Mouse (Mus musculus) activated CD4-positive, CD25-positive, alpha-beta regulatory T cell, adult 4 months (primary cell): Measurements from ENCODE around the gene Atg7. TPM values are rescaled to one million over a fixed set of nuclear protein-coding genes. Genes with fewer than 3 reads are reported as not detected.

Experiments used
- ATAC-seq: one replicate; pipeline ENCODE4 v1.8.0; 2017
- polyA plus RNA-seq, 2 experiments: library from polyadenylated mRNA; unstranded; fragments of 100-300 nt; shearing (Covaris generic); gene quantifications; one replicate each; pipeline ENCODE4 v1.2.1; 2017

The Atg7 gene
- polyA plus RNA-seq, 2 experiments from 2014 or later, result 22.7 to 23.3 TPM

DNA sequence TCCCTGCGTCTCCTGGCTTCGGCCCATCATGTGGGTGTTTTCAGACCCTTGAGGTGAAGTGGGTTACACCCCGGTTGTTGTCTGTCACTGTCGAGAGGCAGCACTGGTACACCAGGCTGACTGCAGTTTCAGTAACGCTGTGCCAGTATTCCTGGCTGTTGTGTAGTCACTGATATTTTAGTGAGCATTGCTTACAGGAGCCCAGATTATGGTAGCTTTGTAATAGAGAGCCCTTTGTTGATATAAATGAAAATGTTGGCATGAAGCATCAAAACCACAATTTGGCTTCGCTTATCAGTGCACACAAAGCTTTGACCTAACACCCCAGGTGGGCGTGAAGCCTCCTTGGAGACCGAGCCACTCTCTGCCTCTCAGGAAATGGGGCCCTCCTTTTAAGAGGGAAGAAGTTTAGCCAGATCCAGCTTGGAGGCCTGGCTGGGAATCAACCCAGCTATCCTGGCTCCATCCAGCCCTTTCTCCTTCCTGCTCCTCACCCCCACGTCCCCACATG, 177.1 kb downstream of the Atg7 start:
- ATAC-seq, result no peak

DNA sequence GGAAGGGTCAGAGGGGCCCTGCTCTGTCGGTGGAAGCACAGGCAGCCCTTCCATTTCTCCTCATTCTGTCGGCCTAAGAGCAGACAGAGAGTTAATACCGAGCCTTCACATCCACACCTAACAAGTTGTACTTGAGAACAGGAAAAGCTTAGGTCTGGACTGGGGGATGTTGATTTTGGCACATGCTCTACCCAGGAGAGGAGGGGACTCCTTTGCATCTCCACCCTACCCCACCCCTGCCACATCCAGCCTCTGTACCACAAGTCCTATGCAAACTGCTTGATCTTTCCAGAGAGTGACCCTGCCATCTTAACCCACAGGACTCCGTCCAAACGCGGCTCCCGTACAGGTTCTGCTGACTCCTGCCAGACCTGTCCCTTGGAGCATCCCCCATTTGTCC, 178.7 kb downstream of the Atg7 start:
- ATAC-seq, result no peak

DNA sequence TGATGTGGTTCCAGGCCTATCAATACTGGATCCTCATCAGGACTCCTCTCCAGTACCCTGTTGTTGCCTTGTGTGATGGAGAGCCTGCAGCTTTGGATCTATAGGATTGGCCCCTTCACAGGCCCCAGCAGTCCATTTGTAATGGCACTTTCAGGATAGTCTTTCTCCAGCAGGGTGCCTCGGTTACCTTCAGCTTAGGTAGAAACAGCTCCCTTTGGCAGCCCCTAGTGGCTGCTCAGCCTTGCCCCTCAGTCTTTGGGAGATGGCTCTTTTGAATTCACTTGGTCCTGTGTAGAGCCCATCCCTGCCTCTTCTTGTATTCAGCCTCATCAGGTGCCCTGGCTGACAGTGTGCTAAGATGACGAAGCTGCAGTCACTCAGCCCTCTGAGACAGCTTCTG, 184.0 kb downstream of the Atg7 start:
- ATAC-seq, result no peak

DNA sequence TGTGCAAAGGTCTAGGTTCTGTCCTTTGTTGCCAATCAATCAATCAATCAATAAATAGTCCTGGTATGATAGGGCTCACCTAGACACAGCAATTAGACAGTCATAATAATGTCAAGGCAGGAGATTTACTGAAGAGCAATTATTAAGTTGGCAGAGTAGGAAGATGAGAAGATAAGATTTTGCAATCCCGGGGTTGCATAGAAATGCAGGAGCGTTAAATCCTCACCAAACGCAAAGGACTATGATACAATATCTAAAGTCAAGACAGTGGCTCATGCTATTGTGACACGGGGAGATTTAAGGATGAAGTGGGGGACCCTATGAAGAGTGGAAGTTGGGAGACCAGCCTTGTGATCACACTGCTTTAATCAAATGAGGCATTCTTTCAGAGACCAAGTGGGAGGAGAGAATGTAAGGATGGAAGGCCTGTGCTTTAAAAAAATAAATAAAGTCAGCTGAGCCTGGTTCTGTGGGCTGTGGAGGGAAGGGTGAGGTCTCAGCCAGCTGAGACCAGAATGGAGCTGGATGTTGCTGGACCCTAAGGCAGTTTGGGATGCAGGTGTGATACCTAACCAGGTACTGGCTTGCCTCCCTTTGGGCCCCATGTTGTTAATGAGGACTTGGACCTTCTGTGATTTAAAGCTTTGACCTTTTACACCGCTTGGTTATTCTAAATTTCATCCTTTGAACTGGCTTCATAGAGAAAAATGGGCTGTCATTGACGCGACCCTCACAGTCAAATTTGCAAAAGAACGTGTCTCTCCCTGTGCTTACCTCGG, 187.0 kb downstream of the Atg7 start:
- no peak for ATAC-seq

DNA sequence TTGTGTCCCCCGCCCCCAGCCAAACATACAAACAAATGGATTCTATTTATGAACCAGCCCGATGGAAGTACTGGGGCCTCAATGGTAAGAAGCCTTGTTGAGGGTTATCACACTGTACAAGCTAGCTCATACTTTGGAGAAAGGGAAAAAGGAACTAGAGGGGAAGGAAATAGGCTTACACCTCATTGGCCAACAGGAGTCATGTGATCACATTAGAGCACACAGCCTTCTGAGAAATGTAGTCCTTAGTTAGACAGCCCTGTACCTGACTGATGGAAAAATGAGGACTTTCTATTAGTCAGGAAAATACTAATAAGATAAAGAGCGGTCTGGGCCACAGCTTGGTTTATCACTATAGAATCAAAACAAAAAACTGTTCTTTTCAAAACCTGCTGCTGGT, 188.9 kb downstream of the Atg7 start:
- ATAC-seq, result no peak

DNA sequence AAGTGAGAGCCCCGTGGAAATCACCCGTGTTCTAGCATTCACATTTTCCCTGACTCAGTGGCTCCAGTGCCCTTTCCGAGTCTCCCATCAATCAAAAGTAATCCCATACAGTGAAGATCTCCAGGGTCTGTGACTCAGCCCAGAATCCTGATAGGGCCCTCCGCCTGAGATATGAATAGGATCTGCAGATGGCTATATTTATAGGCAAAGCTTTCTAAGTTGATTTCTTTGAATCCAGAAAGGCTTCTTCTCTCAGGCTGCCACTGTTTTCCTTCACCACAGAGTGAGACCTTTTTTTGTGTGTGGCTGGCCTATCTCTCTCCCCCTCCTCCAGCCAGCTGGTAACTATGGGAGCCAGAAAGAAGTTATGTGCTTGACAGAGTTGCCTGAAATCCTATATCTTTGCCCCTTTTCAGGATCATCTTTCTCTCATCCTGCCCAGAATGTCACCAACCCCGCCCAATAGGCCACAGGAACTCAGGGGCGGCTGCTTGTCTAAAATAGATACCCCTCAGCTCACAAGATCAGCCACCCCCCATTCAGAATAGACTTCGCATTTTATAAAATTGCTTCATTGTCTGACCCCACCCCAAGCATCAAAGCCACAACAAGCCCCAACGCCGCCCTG, 190.3 kb downstream of the Atg7 start:
- no peak for ATAC-seq

DNA sequence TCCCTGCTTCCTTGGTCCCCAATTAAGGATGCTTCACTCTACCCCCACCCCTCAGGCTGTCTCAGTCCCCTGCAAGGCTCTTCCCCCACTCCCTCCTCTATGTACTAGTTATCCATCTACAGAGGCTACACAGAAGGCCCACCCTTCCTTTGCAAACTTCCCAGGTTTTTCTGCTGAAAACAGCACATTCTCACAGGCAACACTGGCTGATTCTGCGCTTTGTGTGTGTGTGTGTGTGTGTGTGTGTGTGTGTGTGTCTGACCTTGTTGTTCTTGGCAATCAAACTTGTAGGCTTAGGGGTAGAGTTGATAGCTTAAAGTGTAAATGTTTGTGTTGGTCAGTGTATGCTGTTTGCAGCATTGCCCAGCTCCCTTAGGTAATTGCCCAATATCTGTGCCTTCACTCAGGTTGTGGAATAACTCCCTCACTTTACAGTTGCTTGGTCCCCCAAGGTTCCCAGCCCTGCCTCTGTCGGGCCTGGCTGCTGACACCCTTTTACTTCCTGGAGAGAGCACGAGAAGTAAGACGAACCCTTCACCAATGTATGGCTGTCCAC, 191.0 kb downstream of the Atg7 start:
- ATAC-seq, result no peak

DNA sequence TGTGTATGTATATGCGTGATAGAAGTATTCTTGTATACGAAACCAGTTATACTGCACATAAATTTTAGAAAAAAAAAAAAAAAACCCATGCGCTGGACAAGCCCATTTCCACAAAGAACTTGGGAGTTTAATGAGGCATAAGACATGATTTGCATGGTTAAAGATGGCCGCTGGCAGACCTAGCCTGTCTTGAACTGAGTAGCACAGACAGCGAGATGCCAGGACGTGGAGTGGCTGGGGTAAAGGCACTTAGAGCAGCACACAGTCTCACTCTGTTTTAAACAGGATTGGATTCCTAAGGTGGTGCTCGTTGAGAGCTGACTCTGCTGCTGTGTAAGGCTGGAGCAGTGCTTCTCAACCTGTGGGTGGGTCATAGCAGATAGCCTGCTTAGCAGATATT, 192.4 kb downstream of the Atg7 start:
- no peak for ATAC-seq

DNA sequence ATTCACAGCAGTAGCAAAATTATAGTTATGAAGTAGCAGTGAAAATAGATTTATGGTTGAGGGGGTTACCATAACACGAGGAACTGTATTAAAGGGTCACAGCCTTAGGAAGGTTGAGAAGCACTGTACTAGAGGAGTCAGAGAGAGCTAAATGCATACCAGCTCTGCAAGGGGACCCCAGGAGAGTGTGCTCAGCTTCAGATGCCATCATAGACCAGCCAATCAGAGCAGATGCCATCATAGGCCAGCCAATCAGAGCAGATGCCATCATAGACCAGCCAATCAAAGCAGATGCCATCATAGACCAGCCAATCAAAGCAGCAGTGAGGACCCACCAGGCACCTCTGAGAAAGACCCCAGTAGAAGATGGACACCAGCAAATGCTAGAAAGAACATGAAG, 192.9 kb downstream of the Atg7 start:
- no peak for ATAC-seq

DNA sequence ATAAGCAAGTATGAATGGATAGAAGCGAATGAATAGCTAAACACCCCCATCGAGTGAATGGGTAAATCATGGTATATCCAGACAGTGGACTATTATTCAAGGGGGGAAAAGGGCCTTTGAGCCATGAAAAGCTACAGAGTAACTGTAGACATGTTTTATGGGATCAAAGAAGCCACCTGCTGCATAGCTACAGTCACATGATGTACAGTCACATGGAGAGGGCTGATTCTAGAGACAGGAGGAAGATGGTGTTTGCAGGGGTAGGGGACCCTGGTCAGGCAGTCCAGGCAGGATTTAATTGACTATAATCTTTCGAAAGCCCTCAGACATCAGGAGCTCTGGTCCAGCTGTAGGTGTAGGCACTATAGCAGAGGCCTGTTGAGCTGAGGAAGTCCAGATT, 193.5 kb downstream of the Atg7 start:
- no peak for ATAC-seq

DNA sequence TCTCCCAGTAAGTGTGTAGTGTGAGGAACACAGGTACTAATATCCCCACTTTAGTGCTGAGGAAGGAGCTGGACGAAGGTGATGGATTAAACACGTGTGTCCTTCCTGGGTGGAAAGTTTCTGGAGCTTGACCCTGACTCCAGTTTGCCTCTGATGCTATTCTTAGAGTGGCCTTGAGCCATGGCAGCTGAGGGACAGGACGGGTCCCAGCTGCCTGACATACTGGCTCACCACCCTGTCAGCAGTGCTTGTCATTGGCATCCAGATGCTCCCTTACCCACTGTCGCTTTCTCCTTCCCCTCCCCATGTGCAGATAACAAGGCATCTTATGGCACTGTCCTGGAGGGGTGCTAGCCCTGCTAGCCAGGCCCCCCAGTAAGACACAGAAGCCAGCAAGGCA, 196.0 kb downstream of the Atg7 start:
- no peak for ATAC-seq

DNA sequence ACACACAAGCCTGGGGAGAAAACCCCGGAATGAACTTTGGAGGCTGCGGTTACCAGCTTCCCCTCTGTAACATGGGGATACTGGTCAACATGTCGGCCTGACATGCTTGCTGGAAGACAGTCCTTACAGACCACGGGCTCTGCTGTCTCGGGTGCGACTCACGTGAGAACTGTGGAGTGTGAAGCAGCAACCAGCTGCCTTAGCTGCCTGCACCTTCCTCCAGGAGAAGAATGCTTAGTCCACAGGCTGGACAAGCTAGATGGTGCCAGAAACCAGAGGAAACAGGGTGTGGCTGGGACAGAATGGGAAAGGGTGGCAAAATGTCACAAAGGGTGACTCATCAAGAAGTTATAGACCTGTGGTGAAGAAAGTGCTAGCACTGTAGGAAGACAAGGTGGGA, 197.1 kb downstream of the Atg7 start:
- no peak for ATAC-seq

DNA sequence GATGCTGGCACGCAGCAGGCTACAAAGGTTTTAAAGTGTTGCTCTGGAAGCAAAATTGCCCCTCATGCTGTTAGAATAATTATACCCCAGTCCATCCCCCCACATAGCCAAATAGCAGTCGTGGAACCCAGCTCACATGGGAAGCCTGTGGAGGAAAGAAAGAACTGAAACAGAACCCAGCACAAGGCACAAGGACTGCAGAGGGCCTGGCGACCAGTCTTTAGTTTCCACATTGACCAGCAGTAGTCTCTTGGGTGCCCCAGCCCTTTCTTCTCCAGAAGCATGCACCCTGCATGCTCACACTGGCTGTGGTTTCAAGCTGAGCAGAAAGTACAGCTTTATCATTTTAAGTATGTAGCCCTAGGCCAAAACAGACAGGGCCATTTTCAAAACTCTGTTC, 199.2 kb downstream of the Atg7 start:
- no peak for ATAC-seq

DNA sequence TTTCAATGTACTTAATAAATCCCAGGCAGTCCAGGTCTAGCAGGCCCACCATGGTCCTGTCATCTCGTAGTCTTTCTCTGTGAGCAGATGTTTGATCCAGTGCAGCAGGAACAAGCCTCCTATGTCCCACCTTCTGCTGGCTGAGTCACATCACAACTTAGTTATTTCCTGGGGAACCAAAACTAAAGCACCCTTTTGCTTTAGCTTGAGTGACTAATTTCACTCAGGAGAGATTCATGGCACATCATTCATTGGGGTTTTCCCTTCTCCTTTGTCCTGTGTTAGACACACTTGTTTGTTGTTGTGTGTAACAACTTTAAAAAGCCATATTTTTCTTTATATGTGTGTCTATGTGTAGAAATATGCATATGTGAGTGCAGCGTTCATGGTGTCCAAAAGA, 200.0 kb downstream of the Atg7 start:
- ATAC-seq, result no peak

DNA sequence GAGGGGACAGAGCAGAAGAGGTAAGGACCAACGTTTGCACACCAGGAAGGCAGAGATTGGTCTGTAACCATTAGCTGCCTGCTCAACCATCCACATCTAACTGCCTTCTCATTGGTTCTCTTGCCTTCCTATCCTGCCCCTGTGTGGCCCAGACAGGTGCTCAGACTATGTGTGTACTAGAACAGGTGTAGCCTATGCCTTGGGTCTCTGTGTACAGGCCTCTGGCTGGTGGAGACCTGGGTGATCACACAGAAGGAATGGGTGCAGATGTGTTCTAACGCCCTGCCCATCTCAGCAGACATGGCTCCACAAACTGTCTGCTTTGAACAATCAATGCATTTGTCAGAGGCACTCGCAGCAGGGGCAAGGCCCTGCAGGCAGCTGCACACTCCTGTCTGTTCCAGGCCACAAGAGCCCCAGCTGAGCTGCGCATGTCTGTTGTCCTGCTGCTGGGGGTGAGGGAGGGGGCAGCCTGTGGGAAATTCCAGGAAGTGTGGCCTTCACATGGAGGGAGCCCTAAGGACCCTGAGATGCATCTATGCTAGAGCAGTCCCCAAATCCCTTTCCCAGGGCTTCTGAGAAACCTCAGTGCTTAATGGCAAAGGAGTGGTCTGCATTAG, 203.4 kb downstream of the Atg7 start:
- ATAC-seq, result no peak

DNA sequence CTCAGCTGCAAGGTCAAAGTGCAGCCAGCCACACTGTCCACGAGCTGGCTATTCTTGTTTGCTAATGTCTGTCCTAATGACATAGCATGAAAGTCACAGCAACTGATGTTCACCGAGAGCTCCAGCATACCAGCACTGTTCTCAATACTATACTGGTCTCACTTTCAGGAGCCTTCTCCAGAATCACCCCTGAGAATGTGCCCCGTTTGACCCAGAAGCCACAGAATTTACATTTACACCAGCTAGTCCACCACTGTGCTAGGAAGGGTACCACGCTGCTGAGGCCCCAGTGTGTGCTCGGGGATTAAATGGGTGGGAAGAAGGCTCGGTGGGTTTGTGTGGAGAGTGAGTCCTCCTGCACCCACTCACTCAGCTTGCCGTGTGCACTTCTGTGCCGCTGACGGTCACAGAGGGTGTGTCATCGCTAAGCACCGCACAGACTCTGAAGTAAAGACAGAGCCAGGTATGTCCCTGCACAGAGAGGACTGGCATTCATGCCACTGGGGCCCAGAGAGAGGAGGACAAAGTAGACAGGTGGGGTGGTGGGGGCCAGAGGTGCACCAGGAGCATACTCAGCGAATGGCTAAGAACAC, 204.8 kb downstream of the Atg7 start:
- no peak for ATAC-seq

DNA sequence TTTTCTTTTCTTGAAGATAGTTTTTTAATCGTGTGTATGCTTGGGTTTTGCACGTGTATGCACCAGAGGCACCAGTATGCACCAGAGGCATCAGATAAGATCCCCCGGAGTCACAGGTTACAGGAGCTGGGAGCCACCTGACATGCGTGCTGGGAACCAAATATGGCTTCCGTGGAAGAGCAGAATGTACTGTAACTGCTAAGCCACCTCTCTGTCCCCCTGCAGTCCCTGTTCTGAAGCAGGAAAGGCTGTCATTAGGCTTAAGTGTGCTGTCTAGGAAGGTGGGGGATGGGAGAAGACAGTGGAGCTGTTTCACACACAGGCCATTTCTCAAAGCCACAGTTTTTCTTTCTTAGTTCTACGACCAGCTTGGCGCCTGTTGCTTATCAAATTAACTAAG, 205.9 kb downstream of the Atg7 start:
- no peak for ATAC-seq

DNA sequence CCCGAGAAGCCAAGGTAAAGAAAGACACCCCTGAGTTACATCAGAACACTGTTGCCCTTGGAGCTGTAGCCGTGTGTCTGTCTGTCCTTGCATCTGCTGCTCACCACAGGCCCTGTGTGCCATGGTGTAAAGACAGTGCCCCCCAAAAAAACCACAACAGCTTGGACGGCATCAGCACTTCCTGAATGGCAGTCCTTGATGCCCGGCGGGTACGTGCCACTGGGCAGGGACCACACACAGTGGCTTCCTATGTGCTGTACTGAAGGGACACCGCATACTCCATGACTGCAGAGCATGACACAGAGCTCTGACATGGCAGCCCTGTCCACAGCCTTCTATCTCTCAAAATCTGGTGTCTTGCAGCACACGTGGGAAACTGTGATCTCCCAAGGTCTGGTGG, 206.9 kb downstream of the Atg7 start:
- no peak for ATAC-seq

DNA sequence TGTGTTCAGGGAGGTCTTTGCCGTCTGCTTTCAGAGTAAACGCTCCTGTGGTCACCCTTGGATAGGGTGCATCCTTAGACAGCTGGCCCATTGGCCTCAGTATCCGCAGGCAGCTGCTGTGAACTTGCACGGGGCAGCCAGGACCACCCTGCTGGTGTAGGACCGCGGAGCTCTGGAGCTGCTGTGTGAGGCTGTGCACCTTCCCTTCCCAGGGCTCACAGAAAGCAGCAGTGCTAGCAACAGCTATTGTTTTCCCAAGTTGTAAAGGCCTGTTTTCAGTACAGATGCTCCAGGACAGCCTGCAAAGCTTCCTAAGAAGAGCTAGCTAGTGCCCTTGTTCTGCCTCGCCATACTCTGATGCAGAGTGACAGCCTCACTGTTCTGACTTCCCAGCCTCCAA, 208.8 kb downstream of the Atg7 start:
- ATAC-seq, result no peak

DNA sequence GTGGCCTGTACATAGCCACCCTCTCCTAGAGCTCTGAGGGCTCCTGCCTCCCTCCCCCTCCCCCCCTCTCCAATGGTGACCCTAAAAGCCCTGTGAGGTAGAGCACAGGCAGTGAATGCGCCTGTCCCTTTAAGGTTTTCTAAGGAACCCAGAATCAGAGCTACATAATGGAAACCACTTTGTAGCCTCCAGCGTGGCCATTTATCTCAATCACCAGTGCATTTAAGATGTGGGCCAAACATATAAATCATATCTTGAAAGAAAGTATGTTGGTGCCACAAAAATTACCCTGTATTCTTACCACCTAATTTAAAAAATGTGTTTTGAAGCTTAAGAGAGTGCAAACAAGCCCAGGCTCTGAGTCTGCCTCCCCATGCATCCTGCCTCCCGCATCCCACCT, 209.8 kb downstream of the Atg7 start:
- ATAC-seq, result no peak

DNA sequence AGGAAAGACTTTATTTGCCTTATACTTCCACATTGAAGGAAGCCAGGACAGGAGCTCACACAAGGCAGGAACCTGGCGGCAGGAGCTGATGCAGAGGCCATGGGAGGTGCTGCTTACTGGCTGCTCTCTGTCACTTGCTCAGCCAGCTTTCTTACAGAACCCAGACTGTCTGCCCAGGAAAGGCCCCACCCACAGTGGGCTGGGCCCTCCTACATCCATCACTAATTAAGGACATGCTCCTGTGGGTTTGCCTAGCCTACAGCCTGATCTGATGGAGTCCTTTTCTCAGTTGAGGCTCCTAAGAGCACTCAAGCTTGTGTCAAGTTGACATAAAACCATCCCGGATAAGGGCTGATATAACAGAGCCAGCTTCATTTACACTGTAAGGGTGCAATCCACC, 211.5 kb downstream of the Atg7 start:
- ATAC-seq, result no peak

DNA sequence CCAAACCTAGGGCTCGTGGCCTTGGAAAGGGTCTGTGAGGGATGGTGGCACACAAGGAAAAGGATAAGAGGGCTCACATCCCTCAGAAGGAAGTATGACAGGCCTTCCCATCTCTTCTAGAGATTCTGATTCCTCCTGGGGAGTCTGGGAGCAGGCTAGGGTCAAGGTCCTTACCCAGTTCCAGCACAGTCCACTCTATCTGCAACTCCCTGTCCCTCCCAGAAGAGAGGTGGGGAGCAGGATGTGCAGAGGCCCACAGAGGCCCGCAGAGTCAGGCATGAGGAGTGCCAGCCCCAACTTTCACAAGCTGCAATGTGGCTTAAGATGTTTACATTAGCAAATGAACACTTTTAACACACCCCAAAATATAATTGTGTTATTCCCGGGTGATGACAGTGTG, 212.7 kb downstream of the Atg7 start:
- ATAC-seq, result no peak

DNA sequence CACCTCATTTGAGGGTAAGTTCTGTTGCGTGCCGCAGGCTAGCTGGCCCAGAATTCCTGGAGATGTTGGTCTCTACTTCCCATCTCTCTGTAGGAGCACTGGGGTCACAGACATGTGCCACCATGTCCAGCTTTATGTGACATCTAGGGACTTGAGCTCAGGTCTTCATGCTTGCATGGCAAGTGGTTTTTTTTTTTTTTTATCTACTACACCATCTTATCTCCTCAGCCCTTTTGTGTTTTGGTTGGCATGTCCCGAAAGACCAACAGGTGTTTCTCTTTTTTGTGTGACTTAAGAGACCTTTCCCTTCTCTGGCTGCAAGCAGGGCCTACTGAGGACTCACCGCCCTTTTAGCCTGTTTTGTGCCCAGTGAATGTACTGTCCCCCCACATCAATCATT, 213.6 kb downstream of the Atg7 start:
- no peak for ATAC-seq
